Mouse (Mus musculus): Measurements from ENCODE around the gene Tmem43.

DNA sequence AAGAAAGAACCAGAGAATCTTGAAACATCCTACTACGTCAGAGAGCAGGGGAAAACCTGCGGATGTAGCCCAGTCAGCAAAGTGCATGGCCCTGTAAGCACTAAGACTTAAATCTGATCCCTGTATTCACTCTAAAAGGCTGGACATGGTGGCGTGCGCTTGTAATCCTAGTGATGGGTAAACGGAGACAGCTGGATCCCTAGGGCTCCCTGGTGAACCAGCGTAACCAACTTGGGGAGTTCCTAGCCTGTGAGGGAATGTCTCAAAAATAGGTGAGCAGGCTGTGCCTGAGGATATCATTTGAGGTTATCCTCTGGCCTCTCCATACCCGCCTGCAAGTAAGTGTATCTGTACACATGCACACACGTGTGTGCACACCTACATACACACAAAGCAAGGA lies 57.2 kb downstream of the Tmem43 start:
- TF ChIP-seq CTCF (IDR thresholded peaks at IDR 0.05; ENCODE audit: extremely low read depth, insufficient read depth, low read length) (no peak), POLR2A (IDR thresholded peaks at IDR 0.05; ENCODE audit: extremely low read depth, insufficient read depth, low read length) (no peak)
